Mouse (Mus musculus): Measurements from ENCODE around the gene Tmem127.

DNA sequence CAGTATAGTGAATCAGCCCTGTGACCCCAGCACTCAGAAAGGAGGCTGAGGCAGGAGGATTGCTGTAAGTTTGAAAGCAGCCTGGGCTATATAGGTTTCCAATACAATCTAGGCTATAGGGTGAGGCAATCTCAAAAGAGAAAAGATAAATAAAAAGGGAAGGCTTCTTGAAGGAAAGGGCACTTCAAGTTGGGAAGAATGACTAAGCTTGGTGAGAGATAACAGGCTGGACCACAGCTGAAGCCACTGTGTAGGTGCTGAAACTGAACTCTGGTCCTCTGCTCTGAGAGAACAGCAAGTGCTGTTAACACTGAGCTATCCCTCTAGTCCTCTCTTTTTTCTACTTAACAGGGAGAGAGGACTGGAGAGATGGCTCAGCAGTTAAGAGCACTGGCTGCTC is 14.8 kb downstream of the Tmem127 start:
- TF ChIP-seq EP300 (IDR thresholded peaks at IDR 0.05; ENCODE audit: low read depth), result no peak
- no peak for TF ChIP-seq CTCF (IDR thresholded peaks at IDR 0.05; ENCODE audit: low read depth)

Data from liver, postnatal 0 days (tissue).